16 mouse cellular contexts compared by ENCODE assay signal in genomic region chr13:46526645-46527044, GRCm38 (mm10). TPM values are rescaled to one million over a fixed set of nuclear protein-coding genes. Genes with fewer than 3 reads are reported as not detected.
"Had no signal": no experiment of that assay in that cellular context is flagged by ENCODE, and none has a peak within 500 bp of the region (broad histone marks: within the 10 kb centered on the region; RNA-seq: fewer than 3 reads in every experiment).

No protein-coding gene starts in this region.

- H3K27ac ChIP-seq: midbrain, embryonic 13.5 days; midbrain, embryonic 15.5 days; neural tube, embryonic 12.5 days; stomach, embryonic 15.5 days; stomach, postnatal 0 days had no signal

- DNase-seq: lung, adult 18-20 months; lung, embryonic 14.5 days; lung, postnatal 10 days; lung, postnatal 4 days; right cerebral cortex, postnatal 14 days; thymus, adult 2 months; thymus, postnatal 25 days; thymus, postnatal 4 days had no signal

- H3K36me3 ChIP-seq: midbrain, embryonic 13.5 days; midbrain, embryonic 15.5 days; neural tube, embryonic 12.5 days; stomach, embryonic 15.5 days had no signal

- H3K9me3 ChIP-seq: midbrain, embryonic 13.5 days; midbrain, embryonic 15.5 days; neural tube, embryonic 12.5 days; stomach, embryonic 15.5 days had no signal

- H3K4me1 ChIP-seq: megakaryocyte, embryonic 14.5 days; neural tube, embryonic 12.5 days; stomach, embryonic 15.5 days had no signal

- H3K27me3 ChIP-seq: midbrain, embryonic 15.5 days; neural tube, embryonic 12.5 days; stomach, embryonic 15.5 days had no signal

- H3K4me2 ChIP-seq: lung, embryonic 14.5 days; midbrain, embryonic 11.5 days; midbrain, embryonic 13.5 days; midbrain, embryonic 15.5 days; neural tube, embryonic 12.5 days; stomach, embryonic 15.5 days had no signal

- H3K9ac ChIP-seq: lung, embryonic 14.5 days; midbrain, embryonic 13.5 days; midbrain, embryonic 15.5 days; neural tube, embryonic 12.5 days; stomach, embryonic 15.5 days had no signal

- ATAC-seq: midbrain, embryonic 13.5 days; midbrain, embryonic 15.5 days had no signal

- H3K4me3 ChIP-seq: megakaryocyte, embryonic 14.5 days; midbrain, embryonic 13.5 days; midbrain, embryonic 15.5 days; neural tube, embryonic 12.5 days; stomach, embryonic 15.5 days had no signal

RNA-seq across cellular contexts. Expression of gene Cap2, which starts 25.0 kb away (rescaled TPM):
- total RNA-seq: monocyte, adult 5-6 weeks had no signal
